ENCODE assay signal across 20 mouse cellular contexts in genomic region chr3:132431805-132432204, GRCm38 (mm10).
DNase-seq lines count a peak whose midpoint lies in the region; ATAC-seq and TF ChIP-seq lines count a peak whose summit lies in the region.
"Had no signal": no experiment of that assay in that cellular context is flagged by ENCODE, and none has a peak within 500 bp of the region (broad histone marks: within the 10 kb centered on the region; RNA-seq: fewer than 3 reads in every experiment).

No protein-coding gene starts in this region.

- no peak overlapping the region for H3K9ac ChIP-seq in CH12.LX (ENCODE audit: insufficient read depth, low read depth)
- H3K9ac ChIP-seq in stomach, postnatal 0 days (ENCODE audit: low read length) = no peak overlapping the region

- H3K9me3 ChIP-seq in CH12.LX (replicated peaks; ENCODE audit: low read length) = no peaks in the 10 kb centered on the region
- no peaks in the 10 kb centered on the region for H3K9me3 ChIP-seq in forebrain, embryonic 10.5 days
- H3K9me3 ChIP-seq in stomach, postnatal 0 days (ENCODE audit: control insufficient read depth, low read length) = no peaks in the 10 kb centered on the region

- no peak for TF ChIP-seq RAD21 in CH12.LX (IDR thresholded peaks at IDR 0.05; ENCODE audit: low read depth, low read length)

- dilution Hi-C loops in CH12.LX (cut with MboI; ENCODE audit: extremely low pct_ligation_motif_present, extremely low pct_unique_long_range_greater_than_20kb, low sequenced_read_pairs) = no loop called here

- no peak for TF ChIP-seq POLR2A in CH12.LX (IDR thresholded peaks at IDR 0.05; ENCODE audit: low read depth, low read length)

- no peak overlapping the region for H3K4me2 ChIP-seq in CH12.LX (ENCODE audit: insufficient read depth, low read depth, poor library complexity, severe bottlenecking)
- no peak overlapping the region for H3K4me2 ChIP-seq in stomach, postnatal 0 days (replicated peaks; ENCODE audit: low read depth)

- no peaks in the 10 kb centered on the region for H3K36me3 ChIP-seq in CH12.LX (replicated peaks in 1 of 2; ENCODE audit: control insufficient read depth in 1 of 2, insufficient read depth in 1 of 2, low read length in 1 of 2)
- H3K36me3 ChIP-seq in forebrain, embryonic 10.5 days (replicated peaks) = no peaks in the 10 kb centered on the region
- no peaks in the 10 kb centered on the region for H3K36me3 ChIP-seq in stomach, postnatal 0 days (ENCODE audit: control insufficient read depth, insufficient read depth, low read length)
- H3K36me3 ChIP-seq: G1E had no signal

- no peak for TF ChIP-seq CTCF in CH12.LX (conservative IDR thresholded peaks at IDR 0.05 in 1 of 2, IDR thresholded peaks at IDR 0.05 in 1 of 2; ENCODE audit: low read depth in 2 of 2, low read length in 2 of 2)
- TF ChIP-seq CTCF in stomach, postnatal 0 days (IDR thresholded peaks at IDR 0.05; ENCODE audit: low read depth) = no peak

- peaks cover 4 to 11% of the 10 kb centered on the region in 2 experiments; a peak in 3 of 4 replicates for H3K4me1 ChIP-seq in CH12.LX (ENCODE audit: control insufficient read depth in 1 of 2, insufficient read depth in 2 of 2)
- no peaks in the 10 kb centered on the region for H3K4me1 ChIP-seq in forebrain, embryonic 10.5 days
- no peaks in the 10 kb centered on the region for H3K4me1 ChIP-seq in stomach, postnatal 0 days (replicated peaks; ENCODE audit: control insufficient read depth, insufficient read depth)

- ATAC-seq in stomach, postnatal 0 days (ENCODE audit: low FRiP score, low TSS enrichment) = no peak
- ATAC-seq: activated CD4-positive, CD25-positive, alpha-beta regulatory T cell, adult 4 months; CD4-positive, CD25-positive, alpha-beta regulatory T cell, adult 4 months; Patski had no signal

- peak; percentile 5 for DNase-seq in A20 (ENCODE audit: low read depth, low spot score)
- peak; percentile 40 for DNase-seq in CH12.LX (ENCODE audit: extremely low read depth)
- no peak for DNase-seq in forebrain, embryonic 10.5 days (ENCODE audit: extremely low spot score, low spot score)
- DNase-seq in stomach, postnatal 0 days (ENCODE audit: low spot score) = no peak
- DNase-seq: adrenal gland, adult 2 months; adrenal gland, adult 8-10 months; adrenal gland, postnatal 10 days; adrenal gland, postnatal 14 days; adrenal gland, postnatal 25 days; adrenal gland, postnatal 36 days; B cell, adult 2 months; cerebellum, adult 11 months; cerebellum, adult 11-12 months; cerebellum, adult 18-20 months; cerebellum, adult 2 months; cerebellum, adult 8-10 months had no signal

- no peak overlapping the region for H3K4me3 ChIP-seq in CH12.LX (replicated peaks in 1 of 3; ENCODE audit: low read depth in 2 of 3, low read length in 2 of 3, poor library complexity in 1 of 3)
- no peak overlapping the region for H3K4me3 ChIP-seq in forebrain, embryonic 10.5 days
- H3K4me3 ChIP-seq in stomach, postnatal 0 days (ENCODE audit: low read depth, low read length) = no peak overlapping the region

- H3K27ac ChIP-seq in CH12.LX (ENCODE audit: insufficient read depth, low read depth) = no peak overlapping the region
- H3K27ac ChIP-seq in forebrain, embryonic 10.5 days = no peak overlapping the region
- no peak overlapping the region for H3K27ac ChIP-seq in stomach, postnatal 0 days (replicated peaks)

- no peaks in the 10 kb centered on the region for H3K27me3 ChIP-seq in CH12.LX (replicated peaks)
- no peaks in the 10 kb centered on the region for H3K27me3 ChIP-seq in forebrain, embryonic 10.5 days (ENCODE audit: poor library complexity, severe bottlenecking)
- H3K27me3 ChIP-seq in stomach, postnatal 0 days (ENCODE audit: control insufficient read depth, insufficient read depth, low read length) = no peaks in the 10 kb centered on the region
- H3K27me3 ChIP-seq: Patski had no signal

- H3K79me2 ChIP-seq in CH12.LX (replicated peaks; ENCODE audit: control insufficient read depth, extremely low read depth, insufficient read depth, poor library complexity, severe bottlenecking) = no peaks in the 10 kb centered on the region

- TF ChIP-seq EP300 in CH12.LX (IDR thresholded peaks at IDR 0.05; ENCODE audit: low read length) = peak; percentile 82
- no peak for TF ChIP-seq EP300 in stomach, postnatal 0 days (optimal IDR thresholded peaks at IDR 0.05)

- in situ Hi-C loops in CH12.LX (cut with MboI; ENCODE audit: low pct_ligation_motif_present, low pct_unique_long_range_greater_than_20kb, low sequenced_read_pairs) = no loop called here

TF ChIP-seq in CH12.LX, 34 proteins besides CTCF, POLR2A, EP300 and RAD21:
- TF ChIP-seq MXI1 (IDR thresholded peaks at IDR 0.05; ENCODE audit: low read depth, low read length) (no peak), SIN3A (IDR thresholded peaks at IDR 0.05; ENCODE audit: low read length) (no peak), POLR2AphosphoS2 (IDR thresholded peaks at IDR 0.05; ENCODE audit: low read depth, low read length) (no peak), JUN (IDR thresholded peaks at IDR 0.05; ENCODE audit: insufficient read depth, low read depth, low read length) (no peak; the same call in 1 of the 2 replicates), MAFK (IDR thresholded peaks at IDR 0.05; ENCODE audit: insufficient replicate concordance, low read length) (no peak), MEF2A (IDR thresholded peaks at IDR 0.05; ENCODE audit: borderline replicate concordance, low read depth, low read length) (peak; percentile 78; the same call in 1 of the 2 replicates), SMC3 (IDR thresholded peaks at IDR 0.05; ENCODE audit: low read depth, low read length) (no peak), ZMIZ1 (IDR thresholded peaks at IDR 0.05; ENCODE audit: low read depth, low read length) (no peak), BHLHE40 (IDR thresholded peaks at IDR 0.05; ENCODE audit: low read depth, low read length) (peak; percentile 58; the same call in 1 of the 2 replicates), RCOR1 (conservative IDR thresholded peaks at IDR 0.05; ENCODE audit: low read depth, low read length) (no peak), HCFC1 (IDR thresholded peaks at IDR 0.05; ENCODE audit: low read depth, low read length) (no peak), CHD2 (IDR thresholded peaks at IDR 0.05; ENCODE audit: low read length) (no peak), USF1 (IDR thresholded peaks at IDR 0.05; ENCODE audit: low read depth, low read length) (no peak), CHD1 (IDR thresholded peaks at IDR 0.05; ENCODE audit: low read depth, low read length) (no peak), ZKSCAN1 (IDR thresholded peaks at IDR 0.05; ENCODE audit: borderline replicate concordance, low read depth, low read length) (no peak), E2F4 (IDR thresholded peaks at IDR 0.05; ENCODE audit: insufficient replicate concordance, low read depth, low read length) (no peak), JUND (conservative IDR thresholded peaks at IDR 0.05; ENCODE audit: low read depth, low read length) (0 out of 2 replicates have a peak, but pooled peaks have one; percentile 37), USF2 (conservative IDR thresholded peaks at IDR 0.05; ENCODE audit: low read depth, low read length) (no peak), ELF1 (IDR thresholded peaks at IDR 0.05; ENCODE audit: low read depth, low read length) (no peak), MYC (IDR thresholded peaks at IDR 0.05; ENCODE audit: low read depth, low read length) (0 out of 2 replicates have a peak, but pooled peaks have one; percentile 36), MAZ (IDR thresholded peaks at IDR 0.05; ENCODE audit: low read depth, low read length) (no peak), MAX (IDR thresholded peaks at IDR 0.05; ENCODE audit: low read length) (no peak), ETS1 (conservative IDR thresholded peaks at IDR 0.05; ENCODE audit: low read depth, low read length) (no peak), ZNF384 (IDR thresholded peaks at IDR 0.05; ENCODE audit: low read depth, low read length) (no peak), NRF1 (IDR thresholded peaks at IDR 0.05; ENCODE audit: low read depth, low read length) (no peak), ZC3H11A (IDR thresholded peaks at IDR 0.05; ENCODE audit: low read depth, low read length) (no peak), IRF4 (IDR thresholded peaks at IDR 0.05; ENCODE audit: low read depth, low read length) (peak; percentile 90), GABPA (IDR thresholded peaks at IDR 0.05; ENCODE audit: insufficient replicate concordance, low read depth, low read length) (no peak)

Comparison
In these comparisons a context has a peak if more than half of its experiments do, and no peak if none do; other contexts are left out.
1. DNase-seq: peak in A20 (single experiment) and CH12.LX (single experiment); none in forebrain, embryonic 10.5 days (single experiment) and stomach, postnatal 0 days (single experiment).